Mouse (Mus musculus) lung, postnatal 36 days (tissue): ENCODE data around the gene Prmt1.
A peak's percentile ranks its signal among the peaks of the same experiment; 100 is the strongest.

Experiments used
- DNase-seq: peaks from one replicate; pipeline ENCODE4 v3.0.0; 2022; ENCODE audit warnings: mixed read lengths

Prmt1 gene

GRCm38 (mm10) chr7:44938680-44939079 is 47.7 kb downstream of the Prmt1 start:
- no peak for DNase-seq

- DNase-seq, result peak; percentile 100
Observed at GRCm38 (mm10) chr7:44929204-44930151, 56.9 kb downstream of the Prmt1 start, which contains the start of gene Ap2a1. Gene Ap2a1, minus strand, starts transcription at chr7:44929496.

GRCm38 (mm10) chr7:44928570-44928969 is 57.8 kb downstream of the Prmt1 start:
- DNase-seq, result no peak
